Mouse (Mus musculus) adrenal gland, adult 8-10 months (tissue): ENCODE measurements at regions not wholly inside any gene's neighbourhood (a gene's known extent, or its start where the extent isn't known, plus 50 kb on each side); places are given as distances from the start of the nearest gene placed in this dataset.
"Not testable (repeated sequence)": the region's sequence is repeated elsewhere in the genome, so short reads cannot be mapped to it uniquely, and the experiment has no call there.

ENCODE experiments used
- DNase-seq: peaks from one replicate; pipeline ENCODE4 v3.0.0; 2022

- no peak for DNase-seq
These were observed 811.6 kb upstream of the 4930444P10Rik start for GRCm38 (mm10) chr1:16904690-16905089.

GRCm38 (mm10) chr1:16868383-16868782 lies 775.3 kb upstream of the 4930444P10Rik start:
- not testable (repeated sequence) for DNase-seq

- not testable (repeated sequence) for DNase-seq
These were observed 774.1 kb upstream of the 4930444P10Rik start for GRCm38 (mm10) chr1:16867086-16867835.

GRCm38 (mm10) chr1:16837111-16837510 lies 744.0 kb upstream of the 4930444P10Rik start:
- DNase-seq, result no peak

GRCm38 (mm10) chr1:16824709-16825108 lies 731.6 kb upstream of the 4930444P10Rik start:
- not testable (repeated sequence) for DNase-seq

- no peak for DNase-seq
These were observed 730.9 kb upstream of the 4930444P10Rik start for GRCm38 (mm10) chr1:16824057-16824456.

- no peak for DNase-seq
These were observed 728.1 kb upstream of the 4930444P10Rik start for GRCm38 (mm10) chr1:16821186-16821585.

- no peak for DNase-seq
These were observed 723.4 kb upstream of the 4930444P10Rik start for GRCm38 (mm10) chr1:16816572-16816971.

GRCm38 (mm10) chr1:16815731-16816130 lies 722.6 kb upstream of the 4930444P10Rik start:
- DNase-seq, result no peak

- no peak for DNase-seq
These were observed 716.4 kb upstream of the 4930444P10Rik start for GRCm38 (mm10) chr1:16809370-16810150.

- DNase-seq, result peak; percentile 44
These were observed 705.2 kb upstream of the 4930444P10Rik start for GRCm38 (mm10) chr1:16798292-16798691.

- DNase-seq, result no peak
These were observed 703.3 kb upstream of the 4930444P10Rik start for GRCm38 (mm10) chr1:16796449-16796848.

- no peak for DNase-seq
These were observed 697.7 kb upstream of the 4930444P10Rik start for GRCm38 (mm10) chr1:16790733-16791309.

- DNase-seq, result no peak
These were observed 686.7 kb upstream of the 4930444P10Rik start for GRCm38 (mm10) chr1:16779791-16780190.

- no peak for DNase-seq
These were observed 667.8 kb upstream of the 4930444P10Rik start for GRCm38 (mm10) chr1:16760951-16761350.
